In the genomic region with DNA sequence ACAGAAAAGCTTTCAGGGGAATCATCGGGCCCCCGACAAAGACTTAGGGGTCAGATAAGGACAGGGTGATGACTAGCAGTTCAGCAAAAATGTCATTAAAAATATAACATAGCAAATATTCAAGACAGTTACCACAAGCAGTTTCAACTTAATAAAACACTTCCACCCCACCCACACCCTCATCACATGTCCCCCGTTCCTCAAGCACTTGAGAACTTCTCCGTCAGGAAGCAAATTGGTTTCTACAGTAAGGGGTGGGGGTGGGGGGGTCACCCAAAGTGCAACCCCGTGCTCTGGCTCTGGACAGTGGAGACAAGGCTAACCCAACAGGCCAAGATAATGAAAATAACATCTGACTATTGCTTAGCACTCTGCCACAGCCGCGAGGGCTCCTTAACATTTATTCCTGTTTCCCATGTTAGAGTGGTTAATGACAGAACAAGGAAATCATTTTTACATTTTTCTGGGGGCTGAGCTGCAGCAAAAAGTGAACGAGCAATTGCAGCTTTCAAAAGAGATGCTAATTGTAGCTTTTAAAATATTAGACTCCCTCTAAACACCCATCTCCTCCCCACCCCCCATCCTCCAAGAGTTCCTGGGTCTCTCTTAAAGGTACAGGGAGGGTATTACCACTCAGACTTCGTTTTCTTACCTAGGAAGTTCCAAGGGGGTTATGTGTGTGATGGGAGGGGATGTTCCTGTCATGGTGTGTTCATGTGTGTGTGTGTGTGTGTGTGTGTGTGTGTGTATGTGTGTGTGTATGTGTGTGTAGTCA, we compare ENCODE assay signal across 19 mouse cellular contexts. TPM values are rescaled to one million over a fixed set of nuclear protein-coding genes. Genes with fewer than 3 reads are reported as not detected.
"Had no signal": no experiment of that assay in that cellular context is flagged by ENCODE, and none has a peak within 500 bp of the region (broad histone marks: within the 10 kb centered on the region; RNA-seq: fewer than 3 reads in every experiment).

No protein-coding gene starts in this region.

- H3K27ac ChIP-seq: lung, embryonic 15.5 days; macrophage; midbrain, embryonic 13.5 days; midbrain, embryonic 15.5 days; neural tube, embryonic 12.5 days had no signal

- H3K4me3 ChIP-seq: lung, embryonic 15.5 days; megakaryocyte, embryonic 14.5 days; midbrain, embryonic 13.5 days; midbrain, embryonic 15.5 days; neural tube, embryonic 12.5 days had no signal

- H3K9me3 ChIP-seq: lung, embryonic 15.5 days; megakaryocyte, embryonic 14.5 days; midbrain, embryonic 13.5 days; midbrain, embryonic 15.5 days; neural tube, embryonic 12.5 days had no signal

- H3K27me3 ChIP-seq: lung, embryonic 15.5 days; megakaryocyte, embryonic 14.5 days; midbrain, embryonic 13.5 days; midbrain, embryonic 15.5 days; neural tube, embryonic 12.5 days had no signal

- DNase-seq: lung, adult 2 months; lung, postnatal 14 days; lung, postnatal 36 days; retina, postnatal 1 day; right cerebral cortex, adult 18-20 months; right cerebral cortex, postnatal 25 days; right cerebral cortex, postnatal 4 days; spleen, adult 18-20 months; thymus, adult 18-20 months; thymus, postnatal 14 days; thymus, postnatal 36 days had no signal

- H3K4me1 ChIP-seq: lung, embryonic 15.5 days; megakaryocyte, embryonic 14.5 days; midbrain, embryonic 13.5 days; midbrain, embryonic 15.5 days; neural tube, embryonic 12.5 days had no signal

- H3K9ac ChIP-seq: lung, embryonic 15.5 days; midbrain, embryonic 13.5 days; midbrain, embryonic 15.5 days; neural tube, embryonic 12.5 days had no signal

- H3K36me3 ChIP-seq: midbrain, embryonic 15.5 days had no signal

- ATAC-seq: lung, postnatal 0 days; midbrain, embryonic 13.5 days; midbrain, embryonic 15.5 days had no signal

- H3K4me2 ChIP-seq: lung, embryonic 15.5 days; midbrain, embryonic 11.5 days; midbrain, embryonic 13.5 days; midbrain, embryonic 15.5 days; neural tube, embryonic 12.5 days had no signal

RNA-seq across cellular contexts. Expression of gene Gpr88, which starts 36.9 kb away (rescaled TPM):
- polyA plus RNA-seq: macrophage had no signal
